Mouse (Mus musculus) erythroblast, embryonic 14.5 days (primary cell): ENCODE results near the gene Mthfsd.

Experiments used
- GATA1 ChIP-seq: IDR thresholded peaks from 2 replicates; pipeline ENCODE4 v1.6.1; 2012; ENCODE audit warnings: low read length, inconsistent platforms, mixed read lengths
- TAL1 ChIP-seq: IDR thresholded peaks from 3 replicates; pipeline ENCODE4 v1.6.1; 2012; ENCODE audit warnings: low read length, inconsistent platforms, mixed read lengths

DNA sequence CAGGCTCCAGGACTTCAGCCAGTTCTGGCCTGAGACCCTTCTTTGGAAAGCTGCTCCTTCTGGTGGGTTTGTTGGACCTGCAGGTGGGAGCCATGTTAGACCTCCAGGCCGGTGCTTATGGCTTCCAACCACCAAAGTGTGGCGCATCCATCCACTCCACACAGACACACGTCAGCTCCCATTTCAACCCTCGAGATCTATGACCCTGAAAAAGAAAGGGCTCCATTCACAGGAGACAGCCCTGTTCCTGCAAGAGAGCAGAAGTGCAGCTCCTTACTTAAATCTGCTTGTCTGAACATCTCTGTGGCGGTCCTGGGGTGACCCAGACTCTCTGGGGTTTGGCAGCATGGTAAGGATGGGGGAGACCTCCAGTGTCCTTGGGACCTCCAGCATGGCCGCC is 14.7 kb downstream of the Mthfsd start:
- TF ChIP-seq GATA1 (no peak), TAL1 (no peak)
